Mouse (Mus musculus): ENCODE data around the gene Tas2r135. TPM values are rescaled to one million over a fixed set of nuclear protein-coding genes. Genes with fewer than 3 reads are reported as not detected.

Gene Tas2r135
- total and polyA plus RNA-seq, 2 experiments from 2014 or later, result not detected

DNA sequence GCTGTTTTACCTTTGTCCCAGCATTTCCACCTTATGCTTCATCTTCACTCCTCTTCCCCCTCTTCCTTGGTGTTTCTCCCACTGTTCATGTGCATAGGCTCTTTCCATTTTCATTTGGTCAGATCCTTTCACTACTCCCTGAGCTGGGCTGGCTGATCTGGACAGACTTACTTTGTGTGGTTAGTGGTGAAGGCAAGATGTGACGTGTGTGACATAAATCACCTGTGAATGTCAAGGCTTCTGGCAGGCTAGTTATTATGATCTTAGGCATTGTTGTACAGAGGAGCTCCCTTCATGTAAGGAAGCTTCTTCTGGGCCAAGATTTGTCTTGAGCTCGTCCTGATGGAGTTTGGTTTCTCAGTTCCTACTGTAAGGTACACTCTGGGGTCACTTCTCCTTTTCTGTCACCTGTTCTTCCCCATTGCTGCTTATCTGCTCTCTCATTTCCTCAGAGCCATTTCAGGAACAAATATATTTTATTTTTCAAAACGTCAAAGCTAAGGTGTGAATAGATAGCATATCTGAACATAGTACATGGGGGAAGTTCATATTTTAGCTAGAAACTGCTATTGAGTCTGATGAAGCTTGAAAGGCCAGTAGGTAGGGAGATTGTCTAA is 8.1 kb upstream of the Tas2r135 start:
- no peak for ATAC-seq (ENCODE audit: low FRiP score)
- Histone ChIP-seq H3K4me3 (ENCODE audit: low read depth, low read length) (no peak overlapping the region), H3K27ac (ENCODE audit: low read depth, low read length) (no peak overlapping the region), H3K27me3 (ENCODE audit: insufficient read depth, low read length) (no peaks in the 10 kb centered on the region), H3K36me3 (ENCODE audit: insufficient read depth, low read length) (no peaks in the 10 kb centered on the region), H3K4me2 (ENCODE audit: low read depth, low read length, poor library complexity, severe bottlenecking) (no peak overlapping the region), H3K4me1 (ENCODE audit: insufficient read depth, low read length) (no peaks in the 10 kb centered on the region), H3K9me3 (ENCODE audit: low read length) (no peaks in the 10 kb centered on the region), H3K9ac (replicated peaks; ENCODE audit: low read length, poor library complexity, severe bottlenecking) (no peak overlapping the region)
- no peak for TF ChIP-seq CTCF (IDR thresholded peaks at IDR 0.05)
- WGBS, result 85% methylated on average over 3 of the region's 3 CpGs
- DNase-seq (ENCODE audit: low spot score), result no peak

DNA sequence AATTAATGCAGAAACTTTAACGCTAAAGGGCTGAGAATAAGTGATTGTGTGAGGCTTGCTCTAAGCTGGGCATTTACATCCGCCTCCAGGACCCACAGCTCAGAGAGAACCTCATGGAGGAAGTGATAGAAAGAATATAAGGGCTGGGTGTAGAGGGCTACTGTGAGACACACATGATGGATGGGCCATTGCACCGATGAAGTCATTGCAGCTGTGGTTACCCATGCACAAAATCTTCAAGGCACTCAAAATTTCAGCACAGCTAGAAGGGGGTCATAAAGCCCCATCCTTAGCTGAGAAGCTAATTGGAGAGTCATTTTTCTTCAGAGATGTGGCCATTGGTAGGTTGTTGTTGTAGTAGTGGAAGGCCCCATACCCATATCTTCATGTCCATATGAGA is 6.9 kb upstream of the Tas2r135 start:
- no peak for DNase-seq (ENCODE audit: low spot score)
- Histone ChIP-seq H3K9me3 (ENCODE audit: low read length) (no peaks in the 10 kb centered on the region), H3K36me3 (ENCODE audit: insufficient read depth, low read length) (no peaks in the 10 kb centered on the region), H3K27ac (ENCODE audit: low read depth, low read length) (no peak overlapping the region), H3K27me3 (ENCODE audit: insufficient read depth, low read length) (no peaks in the 10 kb centered on the region), H3K4me1 (ENCODE audit: insufficient read depth, low read length) (no peaks in the 10 kb centered on the region), H3K9ac (replicated peaks; ENCODE audit: low read length, poor library complexity, severe bottlenecking) (no peak overlapping the region), H3K4me3 (ENCODE audit: low read depth, low read length) (no peak overlapping the region), H3K4me2 (ENCODE audit: low read depth, low read length, poor library complexity, severe bottlenecking) (no peak overlapping the region)
- whole genome bisulfite sequencing, result 88% methylated on average over 3 of the region's 3 CpGs
- no peak for TF ChIP-seq CTCF (IDR thresholded peaks at IDR 0.05)
- ATAC-seq (ENCODE audit: low FRiP score), result no peak

DNA sequence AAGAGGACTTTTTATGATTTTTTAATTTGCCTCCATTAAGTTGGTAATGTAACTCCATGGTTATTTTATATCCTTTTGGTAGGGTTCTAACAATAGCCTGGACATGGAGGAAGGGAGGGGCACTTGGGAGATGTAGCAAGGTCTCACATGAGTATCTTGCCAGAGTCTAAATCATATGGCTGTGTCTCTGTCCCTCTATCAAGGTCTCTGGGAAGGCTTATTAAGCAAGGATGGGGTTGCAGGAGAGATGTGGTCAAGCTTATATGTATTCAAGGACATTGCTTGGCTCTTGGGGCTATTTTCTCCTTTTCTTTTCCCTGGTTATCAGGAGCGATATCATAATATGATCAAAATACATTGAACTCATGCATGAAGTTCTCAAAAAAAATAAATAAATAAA is 6.2 kb upstream of the Tas2r135 start:
- Histone ChIP-seq H3K27ac (ENCODE audit: low read depth, low read length) (no peak overlapping the region), H3K27me3 (ENCODE audit: insufficient read depth, low read length) (no peaks in the 10 kb centered on the region), H3K4me1 (ENCODE audit: insufficient read depth, low read length) (no peaks in the 10 kb centered on the region), H3K4me2 (ENCODE audit: low read depth, low read length, poor library complexity, severe bottlenecking) (no peak overlapping the region), H3K36me3 (ENCODE audit: insufficient read depth, low read length) (no peaks in the 10 kb centered on the region), H3K4me3 (ENCODE audit: low read depth, low read length) (no peak overlapping the region), H3K9ac (replicated peaks; ENCODE audit: low read length, poor library complexity, severe bottlenecking) (no peak overlapping the region), H3K9me3 (ENCODE audit: low read length) (no peaks in the 10 kb centered on the region)
- no peak for DNase-seq (ENCODE audit: low spot score)
- ATAC-seq (ENCODE audit: low FRiP score), result no peak
- TF ChIP-seq CTCF (IDR thresholded peaks at IDR 0.05), result no peak
- WGBS, result 100% methylated on average over 1 of the region's 1 CpGs

DNA sequence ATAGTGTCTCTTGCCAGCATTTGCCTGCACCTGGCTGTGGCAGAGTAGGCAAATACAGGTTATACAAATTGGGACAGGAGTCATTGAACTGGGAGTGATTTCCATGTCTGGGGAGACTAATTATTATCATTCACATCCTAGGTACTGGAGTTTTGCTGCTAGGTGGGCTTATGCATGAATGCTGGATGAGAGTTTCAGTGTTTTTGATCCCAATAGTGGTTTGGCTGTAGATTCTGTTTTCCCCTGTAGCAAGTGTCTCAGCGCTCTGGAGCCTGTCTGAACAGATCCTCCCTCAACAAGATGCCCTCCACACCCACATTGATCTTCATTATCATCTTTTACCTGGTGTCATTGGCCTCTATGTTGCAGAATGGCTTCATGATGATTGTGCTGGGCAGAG is 5.3 kb upstream of the Tas2r135 start, which contains the start of gene Tas2r143:
TSS of gene Tas2r143 (plus strand) at position 301 of the 400 bp plus-strand sequence.
- no peak for TF ChIP-seq CTCF (IDR thresholded peaks at IDR 0.05)
- no peak for ATAC-seq (ENCODE audit: low FRiP score)
- H3K36me3 ChIP-seq (ENCODE audit: insufficient read depth, low read length), result no peaks in the 10 kb centered on the region
- no peak within 1 kb of the TSS for H3K4me2 ChIP-seq (ENCODE audit: low read depth, low read length, poor library complexity, severe bottlenecking)
- no peaks in the 10 kb centered on the region for H3K27me3 ChIP-seq (ENCODE audit: insufficient read depth, low read length)
- no peaks in the 10 kb centered on the region for H3K4me1 ChIP-seq (ENCODE audit: insufficient read depth, low read length)
- H3K4me3 ChIP-seq (ENCODE audit: low read depth, low read length), result no peak within 1 kb of the TSS
- 88% methylated on average over 1 of the region's 1 CpGs for WGBS
- no peak within 1 kb of the TSS for H3K9ac ChIP-seq (replicated peaks; ENCODE audit: low read length, poor library complexity, severe bottlenecking)
- no peak within 1 kb of the TSS for H3K27ac ChIP-seq (ENCODE audit: low read depth, low read length)
- no peak for DNase-seq (ENCODE audit: low spot score)
- no peaks in the 10 kb centered on the region for H3K9me3 ChIP-seq (ENCODE audit: low read length)

DNA sequence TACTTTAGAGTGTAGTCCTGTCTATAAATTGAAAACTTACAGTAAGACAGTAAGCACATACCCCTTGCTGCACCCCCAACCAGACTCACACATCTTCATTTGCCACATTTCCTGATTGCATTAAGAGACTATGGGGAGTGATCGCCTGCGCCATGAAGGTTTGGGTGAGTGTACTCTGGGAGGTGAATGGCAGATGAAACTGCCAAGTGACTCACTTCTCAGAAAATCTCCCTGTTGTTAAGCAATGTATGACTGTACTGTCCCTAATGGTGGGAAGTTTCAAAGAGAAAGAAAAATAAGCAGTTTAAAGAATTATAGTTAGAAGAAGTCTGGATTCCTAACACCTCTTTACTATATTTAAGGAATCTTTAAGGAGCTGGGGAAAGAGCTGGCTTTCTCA is 14.2 kb downstream of the Tas2r135 start:
- WGBS, result 91% methylated on average over 2 of the region's 2 CpGs
- Histone ChIP-seq H3K4me3 (ENCODE audit: low read depth, low read length) (no peak overlapping the region), H3K36me3 (ENCODE audit: insufficient read depth, low read length) (no peaks in the 10 kb centered on the region), H3K9ac (replicated peaks; ENCODE audit: low read length, poor library complexity, severe bottlenecking) (no peak overlapping the region), H3K4me1 (ENCODE audit: insufficient read depth, low read length) (no peaks in the 10 kb centered on the region), H3K9me3 (ENCODE audit: low read length) (no peaks in the 10 kb centered on the region), H3K27me3 (ENCODE audit: insufficient read depth, low read length) (no peaks in the 10 kb centered on the region), H3K4me2 (ENCODE audit: low read depth, low read length, poor library complexity, severe bottlenecking) (no peak overlapping the region), H3K27ac (ENCODE audit: low read depth, low read length) (no peak overlapping the region)
- no peak for ATAC-seq (ENCODE audit: low FRiP score)
- TF ChIP-seq CTCF (IDR thresholded peaks at IDR 0.05), result no peak
- no peak for DNase-seq (ENCODE audit: low spot score)

DNA sequence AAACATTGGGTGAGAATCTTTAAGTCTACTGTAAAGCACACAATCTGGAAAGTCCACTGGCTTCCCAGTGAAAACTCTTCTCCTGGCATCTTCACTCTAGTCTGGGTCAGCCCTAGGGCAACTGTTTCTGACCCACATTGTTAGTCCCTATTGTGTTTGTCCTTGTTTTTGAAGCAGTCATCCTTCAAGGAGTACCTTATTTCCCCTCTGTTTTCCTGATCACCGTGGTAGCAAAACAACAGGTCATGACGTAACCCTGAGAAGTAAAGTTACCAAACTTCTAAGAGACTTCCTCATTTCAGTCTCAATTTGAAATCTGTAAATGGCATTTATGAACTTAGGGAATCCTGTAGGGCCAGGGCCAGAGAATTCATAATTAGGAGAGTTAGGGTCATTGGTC is 16.2 kb downstream of the Tas2r135 start:
- no peak for DNase-seq (ENCODE audit: low spot score)
- 74% methylated on average over 2 of the region's 2 CpGs for WGBS
- TF ChIP-seq CTCF (IDR thresholded peaks at IDR 0.05), result no peak
- H3K27me3 ChIP-seq (ENCODE audit: insufficient read depth, low read length), result no peaks in the 10 kb centered on the region
- no peak for ATAC-seq (ENCODE audit: low FRiP score)
- H3K27ac ChIP-seq (ENCODE audit: low read depth, low read length), result no peak overlapping the region
- H3K4me3 ChIP-seq (ENCODE audit: low read depth, low read length), result no peak overlapping the region
- H3K36me3 ChIP-seq (ENCODE audit: insufficient read depth, low read length), result no peaks in the 10 kb centered on the region
- no peak overlapping the region for H3K9ac ChIP-seq (replicated peaks; ENCODE audit: low read length, poor library complexity, severe bottlenecking)
- no peaks in the 10 kb centered on the region for H3K4me1 ChIP-seq (ENCODE audit: insufficient read depth, low read length)
- H3K4me2 ChIP-seq (ENCODE audit: low read depth, low read length, poor library complexity, severe bottlenecking), result no peak overlapping the region
- no peaks in the 10 kb centered on the region for H3K9me3 ChIP-seq (ENCODE audit: low read length)
